Mouse (Mus musculus): ENCODE measurements around the gene Mcm10.

- no peak for TF ChIP-seq POLR2A (IDR thresholded peaks at IDR 0.05; ENCODE audit: low read depth, low read length)
- TF ChIP-seq CTCF (IDR thresholded peaks at IDR 0.05; ENCODE audit: extremely low read depth, insufficient read depth, insufficient read length, insufficient replicate concordance) = no peak
These were observed 2.9 kb upstream of the Mcm10 start for GRCm38 (mm10) chr2:5015527-5015926.

Data from spleen, adult 2 months (tissue).